Mouse (Mus musculus) embryonic facial prominence, embryonic 12.5 days (tissue): ENCODE data around the gene Cdc42se1. TPM values are rescaled to one million over a fixed set of nuclear protein-coding genes. Genes with fewer than 3 reads are reported as not detected.

ENCODE experiments used
- ATAC-seq: fragments of 200-750 bp; cut with Nextera tagmentation; 2 replicates; pipeline ENCODE4 v1.8.0; 2017; ENCODE audit not compliant: insufficient number of reproducible peaks, insufficient read depth, low FRiP score, low TSS enrichment
- H3K27ac ChIP-seq: fragments of 300-500 bp; sonication (generic); 2 replicates; pipeline ENCODE4 v1.5.1; 2016; ENCODE audit warnings: mild to moderate bottlenecking
- H3K27me3 ChIP-seq: fragments of 300-500 bp; sonication (generic); 2 replicates; pipeline ENCODE4 v1.6.1; 2016; ENCODE audit warnings: mild to moderate bottlenecking, moderate library complexity
- H3K36me3 ChIP-seq: fragments of 300-500 bp; sonication (generic); 2 replicates; pipeline ENCODE4 v1.6.1; 2016; ENCODE audit warnings: mild to moderate bottlenecking
- H3K4me1 ChIP-seq: fragments of 300-500 bp; sonication (generic); 2 replicates; pipeline ENCODE4 v1.6.1; 2016
- H3K4me2 ChIP-seq: fragments of 300-500 bp; sonication (generic); replicated peaks from 2 replicates; pipeline ENCODE4 v1.6.1; 2016; ENCODE audit warnings: mild to moderate bottlenecking, moderate library complexity
- H3K4me3 ChIP-seq: fragments of 300-500 bp; sonication (generic); 2 replicates; pipeline ENCODE4 v1.5.1; 2016; ENCODE audit warnings: mild to moderate bottlenecking
- H3K9ac ChIP-seq: fragments of 300-500 bp; sonication (generic); 2 replicates; pipeline ENCODE4 v1.6.1; 2016; ENCODE audit warnings: mild to moderate bottlenecking, moderate library complexity
- H3K9me3 ChIP-seq: fragments of 300-500 bp; sonication (generic); 2 replicates; pipeline ENCODE4 v1.6.1; 2016; ENCODE audit warnings: mild to moderate bottlenecking, moderate library complexity
- WGBS: fragments of 180-500 bp; shearing (Covaris S2); methylation state at CpG from one replicate; pipeline ENCODE4 v1.1.7; 2016; 5-methylcytosine and 5-hydroxymethylcytosine counted together
- polyA plus RNA-seq: library from polyadenylated mRNA; unstranded; fragments of >200 nt; fragmentation: Nextera tagmentation; extraction: Ambion mirVana; gene quantifications from 2 replicates; pipeline ENCODE4 v1.2.1, GENCODE M21; 2016

Cdc42se1 gene
- polyA plus RNA-seq, 1 experiment from 2014 or later, result 82.3 TPM

GRCm38 (mm10) chr3:95239971-95240370, 11.4 kb downstream of the Cdc42se1 start:
- H3K9me3 ChIP-seq, result no peaks in the 10 kb centered on the region
- no peak overlapping the region for H3K4me2 ChIP-seq
- H3K36me3 ChIP-seq, result peaks cover 33% of the 10 kb centered on the region
- H3K27ac ChIP-seq, result no peak overlapping the region
- H3K4me3 ChIP-seq, result no peak overlapping the region
- H3K9ac ChIP-seq, result no peak overlapping the region
- H3K4me1 ChIP-seq, result peaks cover 5% of the 10 kb centered on the region; the same call in 1 of the 2 replicates
- ATAC-seq, result no peak
- WGBS, result 86% methylated on average over 12 of the region's 12 CpGs
- no peaks in the 10 kb centered on the region for H3K27me3 ChIP-seq

GRCm38 (mm10) chr3:95240900-95241299, 12.4 kb downstream of the Cdc42se1 start:
- H3K4me1 ChIP-seq, result no peaks in the 10 kb centered on the region; the same call in 1 of the 2 replicates
- H3K27me3 ChIP-seq, result no peaks in the 10 kb centered on the region
- ATAC-seq, result no peak
- no peak overlapping the region for H3K4me3 ChIP-seq
- H3K36me3 ChIP-seq, result peaks cover 23% of the 10 kb centered on the region
- no peaks in the 10 kb centered on the region for H3K9me3 ChIP-seq
- 21% methylated on average over 17 of the region's 17 CpGs for WGBS
- peak overlapping the region; percentile 0; the same call in 1 of the 2 replicates for H3K9ac ChIP-seq
- no peak overlapping the region for H3K27ac ChIP-seq
- H3K4me2 ChIP-seq, result peak overlapping the region; percentile 17

- ATAC-seq, result no peak
- WGBS, result 83% methylated on average over 7 of the region's 7 CpGs
- peak within 1 kb of the TSS; percentile 17 for H3K4me2 ChIP-seq
- peak within 1 kb of the TSS; percentile 0; the same call in 1 of the 2 replicates for H3K9ac ChIP-seq
- no peaks in the 10 kb centered on the region for H3K9me3 ChIP-seq
- no peaks in the 10 kb centered on the region for H3K27me3 ChIP-seq
- H3K4me3 ChIP-seq, result no peak within 1 kb of the TSS
- peaks cover 18% of the 10 kb centered on the region for H3K36me3 ChIP-seq
- H3K4me1 ChIP-seq, result no peaks in the 10 kb centered on the region; the same call in 1 of the 2 replicates
- H3K27ac ChIP-seq, result no peak within 1 kb of the TSS
These were observed 13.0 kb downstream of the Cdc42se1 start, which contains the start of gene Gm128 for GRCm38 (mm10) chr3:95241498-95241897. Gene Gm128, minus strand, starts transcription at chr3:95241598.

GRCm38 (mm10) chr3:95243086-95243485, 14.6 kb downstream of the Cdc42se1 start:
- Histone ChIP-seq H3K4me1 (no peaks in the 10 kb centered on the region; the same call in 1 of the 2 replicates), H3K4me3 (no peak overlapping the region), H3K27ac (no peak overlapping the region), H3K4me2 (no peak overlapping the region), H3K9me3 (no peaks in the 10 kb centered on the region), H3K36me3 (peaks cover 8% of the 10 kb centered on the region), H3K9ac (no peak overlapping the region), H3K27me3 (no peaks in the 10 kb centered on the region)
- 82% methylated on average over 2 of the region's 2 CpGs for WGBS
- ATAC-seq, result no peak

- no peaks in the 10 kb centered on the region for H3K27me3 ChIP-seq
- H3K9ac ChIP-seq, result no peak overlapping the region
- H3K4me3 ChIP-seq, result no peak overlapping the region
- no peak overlapping the region for H3K4me2 ChIP-seq
- no peaks in the 10 kb centered on the region for H3K9me3 ChIP-seq
- no peaks in the 10 kb centered on the region for H3K36me3 ChIP-seq
- no peak for ATAC-seq
- 80% methylated on average over 5 of the region's 5 CpGs for WGBS
- no peak overlapping the region for H3K27ac ChIP-seq
- H3K4me1 ChIP-seq, result no peaks in the 10 kb centered on the region
These were observed 18.1 kb downstream of the Cdc42se1 start for GRCm38 (mm10) chr3:95246465-95247231.

GRCm38 (mm10) chr3:95247660-95248336, 19.3 kb downstream of the Cdc42se1 start:
- ATAC-seq, result no peak
- H3K4me2 ChIP-seq, result no peak overlapping the region
- H3K9ac ChIP-seq, result no peak overlapping the region
- H3K27me3 ChIP-seq, result no peaks in the 10 kb centered on the region
- WGBS, result 88% methylated on average over 1 of the region's 1 CpGs
- H3K27ac ChIP-seq, result no peak overlapping the region
- no peak overlapping the region for H3K4me3 ChIP-seq
- no peaks in the 10 kb centered on the region for H3K9me3 ChIP-seq
- peaks cover 9% of the 10 kb centered on the region; the same call in 1 of the 2 replicates for H3K36me3 ChIP-seq
- no peaks in the 10 kb centered on the region for H3K4me1 ChIP-seq

- no peak overlapping the region for H3K9ac ChIP-seq
- H3K4me2 ChIP-seq, result no peak overlapping the region
- H3K4me1 ChIP-seq, result no peaks in the 10 kb centered on the region
- H3K4me3 ChIP-seq, result no peak overlapping the region
- no peak for ATAC-seq
- H3K27me3 ChIP-seq, result no peaks in the 10 kb centered on the region
- WGBS, result 78% methylated on average over 5 of the region's 5 CpGs
- peaks cover 33% of the 10 kb centered on the region for H3K36me3 ChIP-seq
- H3K27ac ChIP-seq, result no peak overlapping the region
- no peaks in the 10 kb centered on the region for H3K9me3 ChIP-seq
These were observed 21.8 kb downstream of the Cdc42se1 start for GRCm38 (mm10) chr3:95250361-95250760.

GRCm38 (mm10) chr3:95250783-95251424, 22.4 kb downstream of the Cdc42se1 start, which contains the start of gene Bnipl:
Gene Bnipl, minus strand, starts transcription at chr3:95251193.
- H3K4me3 ChIP-seq, result no peak within 1 kb of the TSS
- H3K27me3 ChIP-seq, result no peaks in the 10 kb centered on the region
- H3K36me3 ChIP-seq, result peaks cover 39% of the 10 kb centered on the region
- H3K9ac ChIP-seq, result no peak within 1 kb of the TSS
- no peaks in the 10 kb centered on the region for H3K4me1 ChIP-seq
- peak; percentile 72 for ATAC-seq
- H3K9me3 ChIP-seq, result no peaks in the 10 kb centered on the region
- 0 out of 2 replicates have a peak within 1 kb of the TSS, but pooled peaks have one; percentile 13 for H3K4me2 ChIP-seq
- no peak within 1 kb of the TSS for H3K27ac ChIP-seq
- 47% methylated on average over 7 of the region's 7 CpGs for WGBS

- Histone ChIP-seq H3K4me3 (no peak overlapping the region), H3K4me1 (no peaks in the 10 kb centered on the region), H3K9ac (no peak overlapping the region), H3K36me3 (peaks cover 72% of the 10 kb centered on the region), H3K9me3 (no peaks in the 10 kb centered on the region), H3K4me2 (no peak overlapping the region), H3K27ac (no peak overlapping the region), H3K27me3 (no peaks in the 10 kb centered on the region)
- WGBS, result 86% methylated on average over 5 of the region's 5 CpGs
- no peak for ATAC-seq
These were observed 28.4 kb downstream of the Cdc42se1 start for GRCm38 (mm10) chr3:95256931-95257330.

- Histone ChIP-seq H3K36me3 (peaks cover 57% of the 10 kb centered on the region), H3K9ac (no peak overlapping the region), H3K27ac (no peak overlapping the region), H3K9me3 (no peaks in the 10 kb centered on the region), H3K4me2 (no peak overlapping the region), H3K4me1 (no peaks in the 10 kb centered on the region), H3K27me3 (no peaks in the 10 kb centered on the region), H3K4me3 (no peak overlapping the region)
- 80% methylated on average over 4 of the region's 4 CpGs for WGBS
- ATAC-seq, result no peak
These were observed 33.4 kb downstream of the Cdc42se1 start for GRCm38 (mm10) chr3:95261975-95262374.

GRCm38 (mm10) chr3:95263089-95263739, 34.7 kb downstream of the Cdc42se1 start:
- Histone ChIP-seq H3K27me3 (no peaks in the 10 kb centered on the region), H3K9ac (no peak overlapping the region), H3K4me3 (no peak overlapping the region), H3K9me3 (no peaks in the 10 kb centered on the region), H3K27ac (no peak overlapping the region), H3K4me2 (no peak overlapping the region), H3K4me1 (no peaks in the 10 kb centered on the region), H3K36me3 (peaks cover 59% of the 10 kb centered on the region)
- ATAC-seq, result no peak
- 43% methylated on average over 11 of the region's 11 CpGs for WGBS
